ENCODE assay signal across 11 mouse cellular contexts in the genomic region with DNA sequence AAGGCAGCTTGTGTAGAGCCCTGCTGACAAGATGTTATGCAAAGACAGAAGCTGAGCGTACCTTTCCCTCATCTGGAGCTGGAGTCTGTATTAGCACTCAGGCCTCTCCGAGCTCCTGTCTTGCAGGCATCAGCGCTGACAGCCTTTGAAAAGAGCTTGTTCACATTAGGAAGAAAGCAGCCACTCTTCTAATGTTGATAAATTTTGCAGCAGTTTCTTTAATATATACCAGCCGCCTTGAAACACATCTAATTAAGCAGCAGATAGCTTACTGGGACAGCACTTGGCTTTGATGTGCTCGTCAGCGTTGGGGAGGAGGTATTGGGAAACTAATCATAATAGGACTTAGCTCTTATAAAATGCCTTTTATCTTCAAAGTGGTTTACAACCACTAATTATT.
"Had no signal": no experiment of that assay in that cellular context is flagged by ENCODE, and none has a peak within 500 bp of the region (broad histone marks: within the 10 kb centered on the region; RNA-seq: fewer than 3 reads in every experiment).

No protein-coding gene starts in this region.

- ATAC-seq: lung, postnatal 0 days had no signal

- H3K4me2 ChIP-seq: kidney, embryonic 15.5 days; limb, embryonic 13.5 days; liver, embryonic 15.5 days had no signal

- H3K9me3 ChIP-seq: kidney, embryonic 15.5 days; liver, embryonic 15.5 days had no signal

- H3K4me3 ChIP-seq: kidney, embryonic 15.5 days; limb, embryonic 13.5 days; liver, embryonic 15.5 days had no signal

- H3K27me3 ChIP-seq: kidney, embryonic 15.5 days; liver, embryonic 15.5 days had no signal

- DNase-seq: kidney, postnatal 14 days; left cerebral cortex, postnatal 4 days; lung, adult 2 months; lung, postnatal 36 days; right cerebral cortex, adult 18-20 months; right cerebral cortex, postnatal 25 days; thymus, postnatal 36 days had no signal

- H3K27ac ChIP-seq: kidney, embryonic 15.5 days; limb, embryonic 13.5 days; liver, embryonic 15.5 days had no signal

- H3K4me1 ChIP-seq: liver, embryonic 15.5 days had no signal

- H3K36me3 ChIP-seq: kidney, embryonic 15.5 days; limb, embryonic 13.5 days; liver, embryonic 15.5 days had no signal

- H3K9ac ChIP-seq: kidney, embryonic 15.5 days; limb, embryonic 13.5 days; liver, embryonic 15.5 days had no signal
